ENCODE assay signal across 8 mouse cellular contexts in genomic region chr11:20445061-20445902, GRCm38 (mm10).
DNase-seq lines count a peak whose midpoint lies in the region; ATAC-seq and TF ChIP-seq lines count a peak whose summit lies in the region.

No protein-coding gene starts in this region.

- no peaks in the 10 kb centered on the region for H3K9me3 ChIP-seq in midbrain, postnatal 0 days (ENCODE audit: low read length)

- no peak overlapping the region for H3K27ac ChIP-seq in kidney, adult 2 months (ENCODE audit: insufficient read depth, low read depth, low read length)
- H3K27ac ChIP-seq in brown adipose tissue, adult 24 weeks (replicated peaks; ENCODE audit: low read depth, low read length): no peak overlapping the region
- H3K27ac ChIP-seq in midbrain, postnatal 0 days (ENCODE audit: low read depth, low read length): no peak overlapping the region

- H3K27me3 ChIP-seq in kidney, adult 2 months (replicated peaks; ENCODE audit: control insufficient read depth, insufficient read depth, low read length): no peaks in the 10 kb centered on the region
- H3K27me3 ChIP-seq in midbrain, postnatal 0 days (ENCODE audit: insufficient read depth, low read length): no peaks in the 10 kb centered on the region

- TF ChIP-seq POLR2A in kidney, adult 2 months (IDR thresholded peaks at IDR 0.05; ENCODE audit: low read depth, low read length): no peak

- H3K4me1 ChIP-seq in kidney, adult 2 months (ENCODE audit: control insufficient read depth, insufficient read depth, low read length): no peaks in the 10 kb centered on the region
- no peaks in the 10 kb centered on the region for H3K4me1 ChIP-seq in brown adipose tissue, adult 24 weeks (ENCODE audit: control insufficient read depth, insufficient read depth, insufficient read length, low read length)
- peaks cover 8% of the 10 kb centered on the region; the same call in 1 of the 2 replicates for H3K4me1 ChIP-seq in midbrain, postnatal 0 days (ENCODE audit: insufficient read depth, low read length)

- WGBS in kidney, adult 2 months: 11% methylated on average over 17 of the region's 18 CpGs
- WGBS in midbrain, postnatal 0 days: 15% methylated on average over 17 of the region's 18 CpGs

- ATAC-seq in inflammation-experienced regulatory T-cells, adult 6 months: peak; percentile 21
- ATAC-seq in midbrain, postnatal 0 days (ENCODE audit: low FRiP score): peak; percentile 34; the same call in 1 of the 2 replicates

- H3K4me3 ChIP-seq in kidney, adult 2 months (ENCODE audit: insufficient read depth, low read depth, low read length): peak overlapping the region; percentile 24; the same call in 1 of the 2 replicates
- peak overlapping the region; percentile 38 for H3K4me3 ChIP-seq in brown adipose tissue, adult 24 weeks (ENCODE audit: insufficient read depth, low read depth, low read length)
- peak overlapping the region; percentile 16; the same call in 1 of the 2 replicates for H3K4me3 ChIP-seq in midbrain, postnatal 0 days (ENCODE audit: low read depth, low read length)

- no peak for TF ChIP-seq CTCF in kidney, adult 2 months (conservative IDR thresholded peaks at IDR 0.05; ENCODE audit: insufficient read depth, insufficient read length, low read depth, low read length)
- no peak for TF ChIP-seq CTCF in midbrain, postnatal 0 days (IDR thresholded peaks at IDR 0.05)

- peak overlapping the region; percentile 19; the same call in 1 of the 2 replicates for H3K9ac ChIP-seq in midbrain, postnatal 0 days (replicated peaks; ENCODE audit: low read length, poor library complexity, severe bottlenecking)

- peak overlapping the region; percentile 41 for H3K4me2 ChIP-seq in midbrain, postnatal 0 days (ENCODE audit: low read depth, low read length, poor library complexity, severe bottlenecking)

- no peaks in the 10 kb centered on the region for H3K36me3 ChIP-seq in kidney, adult 2 months (ENCODE audit: control insufficient read depth, insufficient read depth, low read length)
- H3K36me3 ChIP-seq in midbrain, postnatal 0 days (ENCODE audit: insufficient read depth, low read length): no peaks in the 10 kb centered on the region

- no peak for DNase-seq in kidney, adult 2 months
- DNase-seq in kidney, adult 18-20 months: no peak
- DNase-seq in midbrain, postnatal 0 days (ENCODE audit: low spot score): no peak
- DNase-seq in adrenal gland, adult 8-10 months: no peak
- no peak for DNase-seq in cerebellum, adult 9-11 months
- DNase-seq in kidney, postnatal 25 days: no peak
